Mouse (Mus musculus): ENCODE measurements around the gene Apol7a.

Gene Apol7a

GRCm38 (mm10) chr15:77348146-77348545 lies 50.8 kb downstream of the Apol7a start:
- no peak for DNase-seq (ENCODE audit: low spot score in 2 of 2)

GRCm38 (mm10) chr15:77344127-77345125 lies 54.5 kb downstream of the Apol7a start:
- DNase-seq (ENCODE audit: low spot score in 2 of 2) = no peak

GRCm38 (mm10) chr15:77343527-77344091 lies 55.3 kb downstream of the Apol7a start:
- peak; percentile 66 to 79 for DNase-seq (ENCODE audit: low spot score in 2 of 2)

GRCm38 (mm10) chr15:77342962-77343526 lies 55.9 kb downstream of the Apol7a start:
- no peak for DNase-seq (ENCODE audit: low spot score in 2 of 2)

GRCm38 (mm10) chr15:77342005-77342404 lies 56.9 kb downstream of the Apol7a start:
- DNase-seq (ENCODE audit: low spot score in 2 of 2) = no peak

- no peak for DNase-seq (ENCODE audit: low spot score in 2 of 2)
Measured at GRCm38 (mm10) chr15:77340581-77340980, 58.3 kb downstream of the Apol7a start.

GRCm38 (mm10) chr15:77338924-77339429 lies 59.9 kb downstream of the Apol7a start:
- DNase-seq (ENCODE audit: low spot score in 2 of 2) = no peak

GRCm38 (mm10) chr15:77338451-77338850 lies 60.5 kb downstream of the Apol7a start:
- DNase-seq (ENCODE audit: low spot score in 2 of 2) = no peak
